Mouse (Mus musculus): ENCODE measurements at regions not wholly inside any gene's neighbourhood (a gene's known extent, or its start where the extent isn't known, plus 50 kb on each side); places are given as distances from the start of the nearest gene placed in this dataset.
"Not testable (repeated sequence)": the region's sequence is repeated elsewhere in the genome, so short reads cannot be mapped to it uniquely, and the experiment has no call there.

GRCm38 (mm10) chr10:43674749-43675148 lies 96.7 kb downstream of the Cd24a start:
- no peak for DNase-seq

- DNase-seq, result not testable (repeated sequence)
These were observed 97.4 kb downstream of the Cd24a start for GRCm38 (mm10) chr10:43675495-43675894.

GRCm38 (mm10) chr10:43676289-43676688 lies 98.2 kb downstream of the Cd24a start:
- DNase-seq, result no peak

GRCm38 (mm10) chr10:43684247-43685033 lies 106.4 kb downstream of the Cd24a start:
- peak in 1 of 2 experiments; percentile 53 for DNase-seq

- DNase-seq, result peak in 1 of 2 experiments; percentile 13
These were observed 111.3 kb downstream of the Cd24a start for GRCm38 (mm10) chr10:43689161-43689913.

- no peak for DNase-seq
These were observed 111.8 kb downstream of the Cd24a start for GRCm38 (mm10) chr10:43689914-43690316.

GRCm38 (mm10) chr10:43693974-43694373 lies 115.9 kb downstream of the Cd24a start:
- peak; percentile 21 to 62 for DNase-seq

GRCm38 (mm10) chr10:43694508-43694907 lies 116.4 kb downstream of the Cd24a start:
- no peak for DNase-seq

GRCm38 (mm10) chr10:43695470-43695869 lies 117.4 kb downstream of the Cd24a start:
- DNase-seq, result peak; percentile 9 to 25

- DNase-seq, result no peak
These were observed 119.8 kb downstream of the Cd24a start for GRCm38 (mm10) chr10:43697917-43698316.

GRCm38 (mm10) chr10:43700371-43701289 lies 122.5 kb downstream of the Cd24a start:
- no peak for DNase-seq

- no peak for DNase-seq
These were observed 124.8 kb downstream of the Cd24a start for GRCm38 (mm10) chr10:43702895-43703294.

- DNase-seq, result peak; percentile 40 to 58
These were observed 128.2 kb downstream of the Cd24a start for GRCm38 (mm10) chr10:43706001-43706988.

GRCm38 (mm10) chr10:43707011-43707410 lies 128.9 kb downstream of the Cd24a start:
- no peak for DNase-seq

- peak in 1 of 2 experiments; percentile 76 for DNase-seq
These were observed 129.8 kb downstream of the Cd24a start for GRCm38 (mm10) chr10:43707821-43708373.

GRCm38 (mm10) chr10:43709278-43710033 lies 131.4 kb downstream of the Cd24a start:
- no peak for DNase-seq

- DNase-seq, result no peak
These were observed 132.3 kb downstream of the Cd24a start for GRCm38 (mm10) chr10:43710186-43710885.

- no peak for DNase-seq
These were observed 132.8 kb downstream of the Cd24a start for GRCm38 (mm10) chr10:43710886-43711256.

GRCm38 (mm10) chr10:43712657-43713056 lies 134.6 kb downstream of the Cd24a start:
- no peak for DNase-seq

GRCm38 (mm10) chr10:43718768-43719167 lies 140.7 kb downstream of the Cd24a start:
- no peak for DNase-seq

All from kidney, adult 8-10 months (tissue).